Mouse (Mus musculus) forebrain, embryonic 11.5 days (tissue): Measurements from ENCODE around the gene Tspan9. TPM values are rescaled to one million over a fixed set of nuclear protein-coding genes. Genes with fewer than 3 reads are reported as not detected.

Experiments used
- ATAC-seq: fragments of 200-750 bp; cut with Nextera tagmentation; replicated peaks from 2 replicates; pipeline ENCODE4 v1.8.0; 2017; ENCODE audit warnings: moderate TSS enrichment; ENCODE audit not compliant: low FRiP score
- DNase-seq: peaks from one replicate; pipeline ENCODE4 v3.0.0-alpha.2; 2017; ENCODE audit warnings: low spot score
- H3K27ac ChIP-seq: fragments of 300-500 bp; sonication (generic); 2 replicates; pipeline ENCODE4 v1.5.1; 2014; ENCODE audit warnings: low read depth, low read length
- H3K27me3 ChIP-seq: fragments of 300-500 bp; sonication (generic); 2 replicates; pipeline ENCODE4 v1.6.1; 2014; ENCODE audit warnings: mild to moderate bottlenecking, low read length, mixed read lengths; ENCODE audit not compliant: control insufficient read depth, insufficient read depth
- H3K36me3 ChIP-seq: fragments of 300-500 bp; sonication (generic); 2 replicates; pipeline ENCODE4 v1.6.1; 2014; ENCODE audit warnings: mild to moderate bottlenecking, low read length, moderate library complexity, mixed read lengths; ENCODE audit not compliant: control insufficient read depth, insufficient read depth
- H3K4me1 ChIP-seq: fragments of 300-500 bp; sonication (generic); replicated peaks from 2 replicates; pipeline ENCODE4 v1.6.1; 2014; ENCODE audit warnings: low read length, mixed read lengths; ENCODE audit not compliant: control insufficient read depth, insufficient read depth
- H3K4me2 ChIP-seq: fragments of 300-500 bp; sonication (generic); 2 replicates; pipeline ENCODE4 v1.6.1; 2014; ENCODE audit warnings: low read depth, mild to moderate bottlenecking, low read length, moderate library complexity, mixed read lengths; ENCODE audit not compliant: severe bottlenecking
- H3K4me3 ChIP-seq: fragments of 300-500 bp; sonication (generic); 2 replicates; pipeline ENCODE4 v1.5.1; 2014; ENCODE audit warnings: low read depth, low read length
- H3K9ac ChIP-seq: fragments of 300-500 bp; sonication (generic); 2 replicates; pipeline ENCODE4 v1.6.1; 2014; ENCODE audit warnings: low read length
- H3K9me3 ChIP-seq: fragments of 300-500 bp; sonication (generic); 2 replicates; pipeline ENCODE4 v1.6.1; 2016; ENCODE audit warnings: low read length, mixed read lengths; ENCODE audit not compliant: control insufficient read depth
- WGBS: fragments of 180-500 bp; shearing (Covaris S2); extraction: QIAGEN DNeasy Blood & Tissue Kit; methylation state at CpG from one replicate; pipeline ENCODE4 v1.1.7; 2014; 5-methylcytosine and 5-hydroxymethylcytosine counted together
- polyA plus RNA-seq: library from polyadenylated mRNA; unstranded; fragments of >200 nt; fragmentation: Nextera tagmentation; extraction: Ambion mirVana; gene quantifications from 2 replicates; pipeline ENCODE4 v1.2.1, GENCODE M21; 2014

Gene Tspan9
- polyA plus RNA-seq, 1 experiment from 2014 or later = 39.6 TPM

DNA sequence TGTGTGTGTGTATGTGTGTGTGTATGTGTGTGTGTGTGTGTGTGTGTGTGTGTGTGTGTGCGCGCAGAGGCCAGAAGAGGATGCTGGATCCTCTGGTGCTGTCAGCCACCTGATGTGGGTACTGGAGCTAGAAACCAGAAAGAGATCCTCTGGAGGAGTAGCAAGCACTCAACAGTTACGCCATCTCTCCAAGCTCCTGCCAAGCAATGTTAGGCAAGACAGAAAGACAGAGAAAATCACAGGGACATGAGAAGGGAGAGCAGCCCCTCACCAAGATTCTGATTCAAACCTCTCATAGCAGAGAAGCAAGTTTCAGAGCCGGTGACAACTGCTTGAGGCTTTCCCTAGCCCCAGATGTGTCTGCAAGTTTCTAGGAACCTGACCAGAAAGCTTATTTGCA lies 5.5 kb downstream of the Tspan9 start:
- Histone ChIP-seq H3K9ac (no peak overlapping the region), H3K27me3 (no peaks in the 10 kb centered on the region), H3K27ac (no peak overlapping the region), H3K4me1 (peaks cover 2% of the 10 kb centered on the region; the same call in 1 of the 2 replicates), H3K9me3 (no peaks in the 10 kb centered on the region), H3K4me3 (no peak overlapping the region), H3K4me2 (no peak overlapping the region), H3K36me3 (no peaks in the 10 kb centered on the region)
- no peak for DNase-seq
- WGBS = 95% methylated on average over 4 of the region's 4 CpGs
- ATAC-seq = no peak

DNA sequence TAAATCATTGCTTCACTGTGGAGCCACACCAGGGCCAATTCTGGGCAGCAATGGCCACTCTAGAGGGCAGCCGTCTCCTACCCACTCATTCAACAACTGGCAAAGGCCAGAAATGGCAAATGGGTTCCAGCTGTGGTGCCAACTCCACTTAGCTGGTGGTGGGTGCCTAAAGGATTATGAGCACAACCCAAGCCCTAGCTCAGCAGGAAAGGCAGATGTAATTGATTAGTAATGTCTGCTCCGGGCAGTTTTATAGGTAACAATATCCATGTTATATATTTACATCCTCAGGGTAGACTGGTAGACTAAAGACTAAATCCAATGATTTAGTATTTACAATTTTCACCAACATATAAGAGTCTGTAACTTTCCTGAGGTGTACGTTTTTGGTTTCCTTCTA lies 6.7 kb downstream of the Tspan9 start:
- Histone ChIP-seq H3K27me3 (no peaks in the 10 kb centered on the region), H3K4me1 (0 out of 2 replicates have a peak, but pooled peaks cover 2% of the 10 kb centered on the region), H3K9me3 (no peaks in the 10 kb centered on the region), H3K9ac (no peak overlapping the region), H3K36me3 (no peaks in the 10 kb centered on the region), H3K27ac (no peak overlapping the region), H3K4me2 (no peak overlapping the region), H3K4me3 (no peak overlapping the region)
- ATAC-seq (no peak), DNase-seq (no peak)
- 81% methylated on average over 3 of the region's 3 CpGs for WGBS

GRCm38 (mm10) chr6:128135459-128135858 lies 7.9 kb downstream of the Tspan9 start:
- Histone ChIP-seq H3K4me3 (no peak overlapping the region), H3K36me3 (no peaks in the 10 kb centered on the region), H3K27ac (no peak overlapping the region), H3K9me3 (no peaks in the 10 kb centered on the region), H3K9ac (no peak overlapping the region), H3K4me1 (0 out of 2 replicates have a peak, but pooled peaks cover 2% of the 10 kb centered on the region), H3K4me2 (no peak overlapping the region), H3K27me3 (no peaks in the 10 kb centered on the region)
- ATAC-seq = no peak
- DNase-seq = no peak
- 44% methylated on average over 5 of the region's 5 CpGs for WGBS

DNA sequence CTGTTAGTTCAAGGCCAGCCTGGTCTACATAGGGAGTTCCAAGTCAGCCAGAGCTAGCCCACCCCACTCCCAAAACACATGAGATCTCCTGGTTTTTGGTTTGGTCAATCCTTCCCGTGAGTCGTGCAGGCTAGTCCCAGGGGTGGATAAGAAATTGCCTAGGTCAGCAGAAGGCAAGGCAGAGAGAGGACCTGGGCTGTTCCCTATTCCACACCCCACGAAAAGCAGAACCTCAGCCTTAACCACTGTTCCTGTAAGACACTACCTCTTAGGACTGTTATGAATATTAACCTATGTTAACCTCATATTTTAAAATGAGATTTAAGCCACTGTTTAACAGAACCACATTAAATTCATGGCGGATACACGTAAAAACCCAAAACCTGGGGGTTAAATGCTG lies 8.4 kb downstream of the Tspan9 start:
- DNase-seq = no peak
- Histone ChIP-seq H3K4me1 (0 out of 2 replicates have a peak, but pooled peaks cover 2% of the 10 kb centered on the region), H3K9ac (no peak overlapping the region), H3K27ac (no peak overlapping the region), H3K27me3 (no peaks in the 10 kb centered on the region), H3K4me3 (no peak overlapping the region), H3K36me3 (no peaks in the 10 kb centered on the region), H3K4me2 (no peak overlapping the region), H3K9me3 (no peaks in the 10 kb centered on the region)
- WGBS = 80% methylated on average over 5 of the region's 5 CpGs
- no peak for ATAC-seq

DNA sequence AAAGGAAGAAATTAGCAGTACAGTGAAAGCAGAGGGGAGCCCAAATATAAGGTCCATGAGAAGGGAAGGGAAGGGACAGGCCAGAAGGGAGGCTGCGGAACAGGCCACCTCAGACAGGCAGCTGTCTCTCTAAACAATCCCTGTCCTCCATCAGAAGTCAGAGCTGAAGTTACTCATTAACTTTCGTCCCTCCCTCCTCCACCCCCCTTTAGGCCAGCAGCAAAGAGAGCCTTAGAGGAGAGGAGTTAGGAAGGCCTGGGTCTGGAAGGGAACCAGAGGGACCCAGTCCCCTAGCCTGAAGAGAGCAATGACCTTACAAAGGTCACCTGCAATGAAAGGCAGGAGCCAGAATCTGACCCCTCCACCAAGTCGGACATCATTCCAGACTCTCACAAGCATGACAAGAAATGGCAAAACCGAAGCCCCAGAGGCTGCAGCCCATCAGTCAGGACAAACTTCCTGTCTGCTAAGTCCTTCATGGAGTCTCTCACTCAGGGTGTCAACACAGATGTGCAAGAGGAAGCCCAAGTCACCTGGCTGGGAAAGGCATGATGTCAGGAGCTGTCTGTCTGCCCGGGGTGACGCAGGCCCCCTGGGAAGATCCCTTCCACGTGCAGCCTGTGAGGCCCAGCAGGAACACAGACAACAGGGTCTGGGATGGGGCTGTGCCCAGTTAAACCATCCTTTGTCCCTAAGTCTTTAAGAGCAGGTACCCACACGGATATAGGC lies 9.0 kb downstream of the Tspan9 start:
- DNase-seq (no peak), ATAC-seq (no peak)
- 0 out of 2 replicates have a peak, but pooled peaks cover 2% of the 10 kb centered on the region for H3K4me1 ChIP-seq
- no peaks in the 10 kb centered on the region for H3K9me3 ChIP-seq
- no peak overlapping the region for H3K4me3 ChIP-seq
- no peaks in the 10 kb centered on the region for H3K27me3 ChIP-seq
- no peak overlapping the region for H3K27ac ChIP-seq
- no peak overlapping the region for H3K4me2 ChIP-seq
- 39% methylated on average over 8 of the region's 8 CpGs for WGBS
- H3K9ac ChIP-seq = no peak overlapping the region
- no peaks in the 10 kb centered on the region for H3K36me3 ChIP-seq

DNA sequence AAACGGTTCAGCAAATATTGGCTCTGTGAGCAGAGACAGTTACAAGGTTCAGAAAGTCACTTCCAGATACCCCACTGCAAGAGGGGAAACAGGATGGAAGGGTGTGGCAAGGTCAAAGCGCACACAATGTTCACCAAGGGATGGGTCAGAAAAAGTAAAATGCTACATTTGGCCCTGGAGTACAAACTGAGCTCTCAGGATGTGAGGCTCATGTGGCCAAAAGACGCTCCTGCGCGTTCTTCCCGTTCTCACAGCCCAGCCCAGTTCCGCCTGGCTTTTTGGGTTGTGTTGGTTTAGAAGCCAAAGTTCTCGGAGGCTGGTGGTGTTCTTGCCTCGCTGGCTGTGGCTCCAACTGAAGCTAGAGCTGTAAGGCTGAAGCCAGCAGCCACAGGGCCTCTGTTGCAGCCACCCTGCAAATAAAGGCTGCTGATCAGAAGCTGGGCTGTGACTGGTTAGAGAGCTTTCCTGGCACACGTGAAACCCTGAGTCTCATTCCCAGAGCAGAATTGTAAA lies 9.7 kb downstream of the Tspan9 start:
- Histone ChIP-seq H3K27me3 (no peaks in the 10 kb centered on the region), H3K9ac (no peak overlapping the region), H3K4me3 (no peak overlapping the region), H3K27ac (no peak overlapping the region), H3K36me3 (no peaks in the 10 kb centered on the region), H3K4me2 (no peak overlapping the region), H3K9me3 (no peaks in the 10 kb centered on the region), H3K4me1 (0 out of 2 replicates have a peak, but pooled peaks cover 2% of the 10 kb centered on the region)
- no peak for ATAC-seq
- WGBS = 71% methylated on average over 10 of the region's 10 CpGs
- DNase-seq = no peak

DNA sequence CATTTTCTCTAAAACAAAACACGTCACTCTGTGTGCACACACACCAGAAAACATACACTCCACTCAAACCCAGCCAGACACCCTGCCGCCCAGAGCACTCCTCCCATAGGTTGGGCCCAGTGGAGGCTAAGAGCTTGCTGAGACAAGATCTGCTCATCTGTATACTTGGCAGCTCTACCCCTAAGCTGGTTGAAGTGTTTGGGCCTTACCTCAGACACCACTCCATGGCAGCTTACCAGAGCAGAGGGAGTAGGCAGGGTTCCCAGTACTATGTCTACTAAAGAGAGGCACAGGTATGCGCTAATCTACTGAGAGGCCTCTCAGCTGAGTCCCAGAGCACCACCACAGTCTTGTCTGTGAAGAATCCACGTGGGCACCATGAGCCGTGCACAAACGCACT lies 10.8 kb downstream of the Tspan9 start:
- 94% methylated on average over 6 of the region's 6 CpGs for WGBS
- Histone ChIP-seq H3K27me3 (no peaks in the 10 kb centered on the region), H3K4me1 (0 out of 2 replicates have a peak, but pooled peaks cover 2% of the 10 kb centered on the region), H3K9me3 (no peaks in the 10 kb centered on the region), H3K9ac (no peak overlapping the region), H3K27ac (no peak overlapping the region), H3K4me3 (no peak overlapping the region), H3K36me3 (no peaks in the 10 kb centered on the region), H3K4me2 (no peak overlapping the region)
- DNase-seq (no peak), ATAC-seq (no peak)

DNA sequence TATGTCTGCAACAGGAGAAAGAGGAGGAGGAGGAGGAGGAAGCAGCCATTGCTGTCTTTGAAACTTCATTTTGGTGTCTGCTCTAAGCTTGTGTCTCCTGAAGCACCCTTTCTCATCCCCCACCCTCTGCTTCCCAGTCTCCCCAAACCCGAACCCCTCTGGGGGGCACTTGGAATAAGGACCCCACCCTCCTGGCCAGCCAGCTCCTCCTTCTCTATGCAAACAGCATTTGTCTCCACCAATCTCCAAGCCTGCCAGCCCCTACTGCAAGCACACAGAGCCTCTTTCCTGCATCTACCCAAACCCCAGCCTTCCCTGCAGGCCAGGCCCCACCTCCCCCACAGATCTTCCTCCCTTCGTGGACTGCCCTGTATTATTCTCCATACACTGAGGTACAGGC lies 12.0 kb downstream of the Tspan9 start:
- H3K9ac ChIP-seq = no peak overlapping the region
- no peak overlapping the region for H3K4me2 ChIP-seq
- 0 out of 2 replicates have a peak, but pooled peaks cover 2% of the 10 kb centered on the region for H3K4me1 ChIP-seq
- 60% methylated on average over 2 of the region's 2 CpGs for WGBS
- no peaks in the 10 kb centered on the region for H3K27me3 ChIP-seq
- H3K9me3 ChIP-seq = no peaks in the 10 kb centered on the region
- DNase-seq (no peak), ATAC-seq (no peak)
- H3K4me3 ChIP-seq = no peak overlapping the region
- no peak overlapping the region for H3K27ac ChIP-seq
- no peaks in the 10 kb centered on the region for H3K36me3 ChIP-seq

- 0 out of 2 replicates have a peak, but pooled peaks cover 2% of the 10 kb centered on the region for H3K4me1 ChIP-seq
- H3K27me3 ChIP-seq = no peaks in the 10 kb centered on the region
- no peak overlapping the region for H3K4me2 ChIP-seq
- H3K4me3 ChIP-seq = no peak overlapping the region
- no peak for DNase-seq
- no peak overlapping the region for H3K27ac ChIP-seq
- H3K9me3 ChIP-seq = no peaks in the 10 kb centered on the region
- no peaks in the 10 kb centered on the region for H3K36me3 ChIP-seq
- no peak for ATAC-seq
- no peak overlapping the region for H3K9ac ChIP-seq
- WGBS = 78% methylated on average over 4 of the region's 4 CpGs
These were observed 12.7 kb downstream of the Tspan9 start for GRCm38 (mm10) chr6:128130686-128131085.
